Mouse (Mus musculus) heart, postnatal 0 days (tissue): ENCODE data around the gene Cacna2d1.

ENCODE experiments used
- CTCF ChIP-seq: IDR thresholded peaks from 2 replicates; pipeline ENCODE4 v1.5.1; 2016; ENCODE audit warnings: antibody characterized with exemption, control low read depth, low read depth
- EP300 ChIP-seq: IDR thresholded peaks from 2 replicates; pipeline ENCODE4 v1.6.1; 2016; ENCODE audit warnings: antibody characterized with exemption, low read depth

- TF ChIP-seq EP300: no peak
- no peak for TF ChIP-seq CTCF
These were observed 423.2 kb downstream of the Cacna2d1 start for GRCm38 (mm10) chr5:16357709-16358108.
